Mouse (Mus musculus) hindbrain, embryonic 16.5 days (tissue): ENCODE measurements around the gene Pwp1. TPM values are rescaled to one million over a fixed set of nuclear protein-coding genes. Genes with fewer than 3 reads are reported as not detected.
A peak's percentile ranks its signal among the peaks of the same experiment; 100 is the strongest.
"Not testable (repeated sequence)": the region's sequence is repeated elsewhere in the genome, so short reads cannot be mapped to it uniquely, and the experiment has no call there.

ENCODE experiments used
- ATAC-seq: fragments of 200-750 bp; cut with Nextera tagmentation; 2 replicates; pipeline ENCODE4 v1.8.0; 2017; ENCODE audit warnings: moderate TSS enrichment, moderate library complexity
- H3K27ac ChIP-seq: fragments of 300-500 bp; sonication (generic); 2 replicates; pipeline ENCODE4 v1.5.1; 2014; ENCODE audit warnings: low read depth, mild to moderate bottlenecking, control low read depth, low read length, moderate library complexity
- H3K27me3 ChIP-seq: fragments of 300-500 bp; sonication (generic); replicated peaks from 2 replicates; pipeline ENCODE4 v1.6.1; 2014; ENCODE audit warnings: low read length; ENCODE audit not compliant: control insufficient read depth, insufficient read depth
- H3K36me3 ChIP-seq: fragments of 300-500 bp; sonication (generic); 2 replicates; pipeline ENCODE4 v1.6.1; 2014; ENCODE audit warnings: mild to moderate bottlenecking, low read length, moderate library complexity, mixed read lengths; ENCODE audit not compliant: control insufficient read depth, insufficient read depth
- H3K4me1 ChIP-seq: fragments of 300-500 bp; sonication (generic); 2 replicates; pipeline ENCODE4 v1.6.1; 2014; ENCODE audit warnings: low read depth, low read length; ENCODE audit not compliant: control insufficient read depth, insufficient read depth
- H3K4me2 ChIP-seq: fragments of 300-500 bp; sonication (generic); 2 replicates; pipeline ENCODE4 v1.6.1; 2014; ENCODE audit warnings: mild to moderate bottlenecking, low read length, control low read depth, moderate library complexity
- H3K4me3 ChIP-seq: fragments of 300-500 bp; sonication (generic); 2 replicates; pipeline ENCODE4 v1.5.1; 2014; ENCODE audit warnings: mild to moderate bottlenecking, low read length, control low read depth, moderate library complexity
- H3K9ac ChIP-seq: fragments of 300-500 bp; sonication (generic); 2 replicates; pipeline ENCODE4 v1.6.1; 2014; ENCODE audit warnings: low read depth, mild to moderate bottlenecking, control low read depth, low read length, moderate library complexity
- H3K9me3 ChIP-seq: fragments of 300-500 bp; sonication (generic); 2 replicates; pipeline ENCODE4 v1.6.1; 2014; ENCODE audit warnings: mild to moderate bottlenecking, low read length, moderate library complexity; ENCODE audit not compliant: control insufficient read depth
- WGBS: fragments of 180-500 bp; shearing (Covaris S2); extraction: QIAGEN DNeasy Blood & Tissue Kit; methylation state at CpG from one replicate; pipeline ENCODE4 v1.1.7; 2014; 5-methylcytosine and 5-hydroxymethylcytosine counted together
- polyA plus RNA-seq: library from polyadenylated mRNA; unstranded; fragments of >200 nt; fragmentation: Nextera tagmentation; extraction: Ambion mirVana; gene quantifications from 2 replicates; pipeline ENCODE4 v1.2.1, GENCODE M21; 2015

The Pwp1 gene
- polyA plus RNA-seq, result 63.7 and 66.8 TPM in 2 replicates

- H3K27ac ChIP-seq, result peak within 1 kb of the TSS; percentile 64; the same call in 1 of the 2 replicates
- under 1% methylated on average over 42 of the region's 49 CpGs for WGBS
- ATAC-seq, result peak; percentile 98
- H3K4me3 ChIP-seq, result peak within 1 kb of the TSS; percentile 60
- H3K27me3 ChIP-seq, H3K36me3 ChIP-seq, H3K9me3 ChIP-seq, H3K4me1 ChIP-seq: not testable (repeated sequence)
- peak within 1 kb of the TSS; percentile 82 for H3K4me2 ChIP-seq
- H3K9ac ChIP-seq, result peak within 1 kb of the TSS; percentile 81
Observed at GRCm38 (mm10) chr10:85829085-85829853, at the start of gene Pwp1. TSS of gene Pwp1 (plus strand) at chr10:85829494.

GRCm38 (mm10) chr10:85822143-85822696, 7.1 kb upstream of the Pwp1 start:
- H3K4me1 ChIP-seq, ATAC-seq, H3K4me3 ChIP-seq, H3K9me3 ChIP-seq, H3K27me3 ChIP-seq, H3K36me3 ChIP-seq, H3K4me2 ChIP-seq, H3K27ac ChIP-seq, H3K9ac ChIP-seq: not testable (repeated sequence)
- WGBS, result 90% methylated on average over 1 of the region's 3 CpGs

GRCm38 (mm10) chr10:85823752-85824151, 5.5 kb upstream of the Pwp1 start:
- H3K9ac ChIP-seq, H3K4me1 ChIP-seq, ATAC-seq, H3K4me2 ChIP-seq, H3K36me3 ChIP-seq, H3K9me3 ChIP-seq, H3K27me3 ChIP-seq, H3K27ac ChIP-seq, H3K4me3 ChIP-seq: not testable (repeated sequence)
- WGBS, result 86% methylated on average over 1 of the region's 1 CpGs

- not testable (repeated sequence) for H3K4me1 ChIP-seq, H3K27ac ChIP-seq, H3K27me3 ChIP-seq, H3K36me3 ChIP-seq, H3K9me3 ChIP-seq, H3K9ac ChIP-seq
- 56% methylated on average over 5 of the region's 5 CpGs for WGBS
- H3K4me3 ChIP-seq, result peak overlapping the region; percentile 60
- peak overlapping the region; percentile 82 for H3K4me2 ChIP-seq
- ATAC-seq, result peak; percentile 50; the same call in 1 of the 2 replicates
Observed at GRCm38 (mm10) chr10:85828722-85829084, 591 bp upstream of the Pwp1 start.

- H3K9me3 ChIP-seq, result no peaks in the 10 kb centered on the region
- ATAC-seq, result no peak
- 87% methylated on average over 4 of the region's 4 CpGs for WGBS
- no peaks in the 10 kb centered on the region for H3K4me1 ChIP-seq
- H3K27me3 ChIP-seq, result no peaks in the 10 kb centered on the region
- H3K27ac ChIP-seq, result no peak overlapping the region
- H3K4me3 ChIP-seq, result no peak overlapping the region
- no peaks in the 10 kb centered on the region for H3K36me3 ChIP-seq
- H3K4me2 ChIP-seq, result no peak overlapping the region
- H3K9ac ChIP-seq, result no peak overlapping the region
Observed at GRCm38 (mm10) chr10:85846105-85846862, 17.0 kb downstream of the Pwp1 start.

GRCm38 (mm10) chr10:85871698-85872478, 42.6 kb downstream of the Pwp1 start:
- WGBS, result under 1% methylated on average over 50 of the region's 55 CpGs
- Histone ChIP-seq H3K4me2 (peak overlapping the region; percentile 90), H3K36me3 (peaks cover 15% of the 10 kb centered on the region), H3K27me3 (no peaks in the 10 kb centered on the region), H3K27ac (peak overlapping the region; percentile 59; the same call in 1 of the 2 replicates), H3K4me3 (peak overlapping the region; percentile 100), H3K9me3 (no peaks in the 10 kb centered on the region), H3K4me1 (peaks cover 12% of the 10 kb centered on the region), H3K9ac (peak overlapping the region; percentile 94)
- ATAC-seq, result peak; percentile 97

- Histone ChIP-seq H3K4me1 (peaks cover 12% of the 10 kb centered on the region), H3K27ac (no peak overlapping the region), H3K27me3 (no peaks in the 10 kb centered on the region), H3K9me3 (no peaks in the 10 kb centered on the region), H3K4me2 (peak overlapping the region; percentile 90), H3K9ac (peak overlapping the region; percentile 94), H3K36me3 (peaks cover 17% of the 10 kb centered on the region), H3K4me3 (peak overlapping the region; percentile 100)
- no peak for ATAC-seq
- WGBS, result 4% methylated on average over 5 of the region's 5 CpGs
Observed at GRCm38 (mm10) chr10:85872479-85872773, 43.1 kb downstream of the Pwp1 start.

- H3K27ac ChIP-seq, result no peak overlapping the region
- 89% methylated on average over 13 of the region's 13 CpGs for WGBS
- H3K4me2 ChIP-seq, result no peak overlapping the region
- no peaks in the 10 kb centered on the region for H3K27me3 ChIP-seq
- no peak for ATAC-seq
- H3K36me3 ChIP-seq, result peaks cover 26% of the 10 kb centered on the region
- peaks cover 12% of the 10 kb centered on the region for H3K4me1 ChIP-seq
- H3K9me3 ChIP-seq, result no peaks in the 10 kb centered on the region
- H3K4me3 ChIP-seq, result no peak overlapping the region
- no peak overlapping the region for H3K9ac ChIP-seq
Observed at GRCm38 (mm10) chr10:85873861-85874544, 44.7 kb downstream of the Pwp1 start.
